Mouse (Mus musculus) gastrocnemius, adult 18-20 months (tissue): ENCODE measurements around the gene St6galnac3. TPM values are rescaled to one million over a fixed set of nuclear protein-coding genes. Genes with fewer than 3 reads are reported as not detected.

Experiments
- DNase-seq: peaks from one replicate; pipeline ENCODE4 v3.0.0; 2021; ENCODE audit warnings: low spot score
- total RNA-seq, 2 experiments: library from RNA; stranded (reverse); gene quantifications; 2 replicates each; pipeline ENCODE4 v1.2.3; 2021

Gene St6galnac3
- total RNA-seq, 2 experiments from 2014 or later, result 1.5 to 2.9 TPM

GRCm38 (mm10) chr3:153472583-153473471, 252.1 kb downstream of the St6galnac3 start:
- no peak for DNase-seq

GRCm38 (mm10) chr3:153463849-153464248, 261.1 kb downstream of the St6galnac3 start:
- DNase-seq, result no peak

GRCm38 (mm10) chr3:153460173-153460572, 264.8 kb downstream of the St6galnac3 start:
- no peak for DNase-seq

- DNase-seq, result no peak
Observed at GRCm38 (mm10) chr3:153458593-153458992, 266.4 kb downstream of the St6galnac3 start.

GRCm38 (mm10) chr3:153457701-153458100, 267.3 kb downstream of the St6galnac3 start:
- DNase-seq, result no peak

GRCm38 (mm10) chr3:153457203-153457602, 267.8 kb downstream of the St6galnac3 start:
- DNase-seq, result no peak

GRCm38 (mm10) chr3:153456227-153456626, 268.7 kb downstream of the St6galnac3 start:
- no peak for DNase-seq

GRCm38 (mm10) chr3:153453127-153454049, 271.6 kb downstream of the St6galnac3 start:
- DNase-seq, result no peak

- no peak for DNase-seq
Observed at GRCm38 (mm10) chr3:153452299-153452996, 272.5 kb downstream of the St6galnac3 start.

GRCm38 (mm10) chr3:153441329-153441728, 283.6 kb downstream of the St6galnac3 start:
- DNase-seq, result no peak

GRCm38 (mm10) chr3:153436076-153437021, 288.6 kb downstream of the St6galnac3 start:
- no peak for DNase-seq

GRCm38 (mm10) chr3:153433010-153433409, 292.0 kb downstream of the St6galnac3 start:
- no peak for DNase-seq

- no peak for DNase-seq
Observed at GRCm38 (mm10) chr3:153432053-153432816, 292.7 kb downstream of the St6galnac3 start.

- DNase-seq, result no peak
Observed at GRCm38 (mm10) chr3:153429840-153430239, 295.1 kb downstream of the St6galnac3 start.

GRCm38 (mm10) chr3:153421918-153422290, 303.1 kb downstream of the St6galnac3 start:
- DNase-seq, result no peak

GRCm38 (mm10) chr3:153421060-153421917, 303.7 kb downstream of the St6galnac3 start:
- DNase-seq, result no peak

- DNase-seq, result no peak
Observed at GRCm38 (mm10) chr3:153419331-153419730, 305.6 kb downstream of the St6galnac3 start.

GRCm38 (mm10) chr3:153417001-153417400, 308.0 kb downstream of the St6galnac3 start:
- DNase-seq, result no peak

- no peak for DNase-seq
Observed at GRCm38 (mm10) chr3:153416383-153416782, 308.6 kb downstream of the St6galnac3 start.
